Mouse (Mus musculus) intestine, embryonic 16.5 days (tissue): Measurements from ENCODE around the gene Gtf2e1. TPM values are rescaled to one million over a fixed set of nuclear protein-coding genes. Genes with fewer than 3 reads are reported as not detected.

Source experiments
- ATAC-seq: fragments of 200-750 bp; cut with Nextera tagmentation; 2 replicates; pipeline ENCODE4 v1.8.0; 2017; ENCODE audit warnings: moderate TSS enrichment, moderate library complexity
- H3K27ac ChIP-seq: fragments of 300-500 bp; sonication (generic); 2 replicates; pipeline ENCODE4 v1.5.1; 2014; ENCODE audit warnings: mild to moderate bottlenecking, low read length
- H3K27me3 ChIP-seq: fragments of 300-500 bp; sonication (generic); replicated peaks from 2 replicates; pipeline ENCODE4 v1.6.1; 2014; ENCODE audit warnings: low read length, control low read depth, mixed read lengths; ENCODE audit not compliant: control insufficient read depth, insufficient read depth
- H3K36me3 ChIP-seq: fragments of 300-500 bp; sonication (generic); 2 replicates; pipeline ENCODE4 v1.6.1; 2014; ENCODE audit warnings: low read length, control low read depth; ENCODE audit not compliant: control insufficient read depth, insufficient read depth
- H3K4me1 ChIP-seq: fragments of 300-500 bp; sonication (generic); 2 replicates; pipeline ENCODE4 v1.6.1; 2014; ENCODE audit warnings: low read length, control low read depth, mixed read lengths; ENCODE audit not compliant: control insufficient read depth, insufficient read depth
- H3K4me2 ChIP-seq: fragments of 300-500 bp; sonication (generic); 2 replicates; pipeline ENCODE4 v1.6.1; 2014; ENCODE audit warnings: low read depth, low read length, control low read depth
- H3K4me3 ChIP-seq: fragments of 300-500 bp; sonication (generic); 2 replicates; pipeline ENCODE4 v1.5.1; 2014; ENCODE audit warnings: mild to moderate bottlenecking, low read length
- H3K9ac ChIP-seq: fragments of 300-500 bp; sonication (generic); 2 replicates; pipeline ENCODE4 v1.6.1; 2014; ENCODE audit warnings: low read depth, low read length
- H3K9me3 ChIP-seq: fragments of 300-500 bp; sonication (generic); 2 replicates; pipeline ENCODE4 v1.6.1; 2016; ENCODE audit warnings: low read length, control low read depth; ENCODE audit not compliant: control insufficient read depth
- WGBS: fragments of 180-500 bp; shearing (Covaris S2); extraction: QIAGEN DNeasy Blood & Tissue Kit; methylation state at CpG from one replicate; pipeline ENCODE4 v1.1.7; 2014; 5-methylcytosine and 5-hydroxymethylcytosine counted together
- polyA plus RNA-seq: library from polyadenylated mRNA; unstranded; fragments of >200 nt; fragmentation: Nextera tagmentation; extraction: Ambion mirVana; gene quantifications from 2 replicates; pipeline ENCODE4 v1.2.1, GENCODE M21; 2015

Gene Gtf2e1
- polyA plus RNA-seq, 1 experiment from 2014 or later: 16.4 TPM

GRCm38 (mm10) chr16:37552824-37553223 is 13.2 kb upstream of the Gtf2e1 start:
- 92% methylated on average over 3 of the region's 3 CpGs for WGBS
- no peak overlapping the region for H3K4me3 ChIP-seq
- H3K27me3 ChIP-seq: no peaks in the 10 kb centered on the region

GRCm38 (mm10) chr16:37550981-37551380 is 11.4 kb upstream of the Gtf2e1 start:
- H3K4me1 ChIP-seq: no peaks in the 10 kb centered on the region
- H3K9ac ChIP-seq: no peak overlapping the region
- no peaks in the 10 kb centered on the region for H3K27me3 ChIP-seq
- no peak for ATAC-seq
- no peaks in the 10 kb centered on the region for H3K9me3 ChIP-seq
- WGBS: 87% methylated on average over 2 of the region's 2 CpGs
- no peak overlapping the region for H3K4me2 ChIP-seq
- no peak overlapping the region for H3K4me3 ChIP-seq
- no peaks in the 10 kb centered on the region for H3K36me3 ChIP-seq
- no peak overlapping the region for H3K27ac ChIP-seq

More at GRCm38 (mm10) chr16:37552824-37553223, 13.2 kb upstream of the Gtf2e1 start:
- no peak for ATAC-seq
- Histone ChIP-seq H3K4me2 (no peak overlapping the region), H3K9ac (no peak overlapping the region), H3K9me3 (no peaks in the 10 kb centered on the region), H3K4me1 (no peaks in the 10 kb centered on the region), H3K36me3 (peaks cover 9% of the 10 kb centered on the region), H3K27ac (no peak overlapping the region)

- no peak for ATAC-seq
- Histone ChIP-seq H3K36me3 (no peaks in the 10 kb centered on the region), H3K9ac (no peak overlapping the region), H3K27me3 (no peaks in the 10 kb centered on the region), H3K4me1 (no peaks in the 10 kb centered on the region), H3K4me2 (no peak overlapping the region), H3K9me3 (no peaks in the 10 kb centered on the region), H3K4me3 (no peak overlapping the region), H3K27ac (no peak overlapping the region)
- 66% methylated on average over 3 of the region's 3 CpGs for WGBS
Measured at GRCm38 (mm10) chr16:37550266-37550665, 10.7 kb upstream of the Gtf2e1 start.

- Histone ChIP-seq H3K27ac (no peak overlapping the region), H3K9me3 (no peaks in the 10 kb centered on the region), H3K4me1 (no peaks in the 10 kb centered on the region), H3K4me2 (no peak overlapping the region), H3K27me3 (no peaks in the 10 kb centered on the region), H3K36me3 (0 out of 2 replicates have a peak, but pooled peaks cover 2% of the 10 kb centered on the region), H3K4me3 (no peak overlapping the region), H3K9ac (no peak overlapping the region)
- 77% methylated on average over 5 of the region's 5 CpGs for WGBS
- no peak for ATAC-seq
Measured at GRCm38 (mm10) chr16:37546312-37546711, 6.7 kb upstream of the Gtf2e1 start.

GRCm38 (mm10) chr16:37540776-37541175 is 1.2 kb upstream of the Gtf2e1 start:
- ATAC-seq: no peak
- WGBS: 87% methylated on average over 6 of the region's 6 CpGs
- Histone ChIP-seq H3K4me2 (peak overlapping the region; percentile 63; the same call in 1 of the 2 replicates), H3K27ac (no peak overlapping the region), H3K4me1 (peaks cover 11% of the 10 kb centered on the region; the same call in 1 of the 2 replicates), H3K36me3 (0 out of 2 replicates have a peak, but pooled peaks cover 2% of the 10 kb centered on the region), H3K4me3 (peak overlapping the region; percentile 89; the same call in 1 of the 2 replicates), H3K27me3 (no peaks in the 10 kb centered on the region), H3K9ac (peak overlapping the region; percentile 93), H3K9me3 (no peaks in the 10 kb centered on the region)

- H3K27ac ChIP-seq: peak overlapping the region; percentile 57
- H3K4me3 ChIP-seq: peak overlapping the region; percentile 89
- no peaks in the 10 kb centered on the region for H3K9me3 ChIP-seq
- no peaks in the 10 kb centered on the region for H3K27me3 ChIP-seq
- peaks cover 11% of the 10 kb centered on the region; the same call in 1 of the 2 replicates for H3K4me1 ChIP-seq
- H3K36me3 ChIP-seq: 0 out of 2 replicates have a peak, but pooled peaks cover 2% of the 10 kb centered on the region
- H3K9ac ChIP-seq: peak overlapping the region; percentile 93
- peak; percentile 64 for ATAC-seq
- peak overlapping the region; percentile 65 for H3K4me2 ChIP-seq
- under 1% methylated on average over 22 of the region's 22 CpGs for WGBS
Measured at GRCm38 (mm10) chr16:37539240-37539610, 364 bp downstream of the Gtf2e1 start.

GRCm38 (mm10) chr16:37533369-37534068 is 6.1 kb downstream of the Gtf2e1 start:
- 65% methylated on average over 8 of the region's 8 CpGs for WGBS
- H3K9me3 ChIP-seq: no peaks in the 10 kb centered on the region
- peaks cover 2% of the 10 kb centered on the region; the same call in 1 of the 2 replicates for H3K4me1 ChIP-seq
- no peak overlapping the region for H3K4me3 ChIP-seq
- H3K27me3 ChIP-seq: no peaks in the 10 kb centered on the region
- no peak overlapping the region for H3K4me2 ChIP-seq
- peak; percentile 89 for ATAC-seq
- peak overlapping the region; percentile 33; the same call in 1 of the 2 replicates for H3K27ac ChIP-seq
- no peak overlapping the region for H3K9ac ChIP-seq
- H3K36me3 ChIP-seq: no peaks in the 10 kb centered on the region

- H3K4me2 ChIP-seq: no peak overlapping the region
- no peaks in the 10 kb centered on the region for H3K4me1 ChIP-seq
- WGBS: 89% methylated on average over 1 of the region's 1 CpGs
- H3K36me3 ChIP-seq: no peaks in the 10 kb centered on the region
- no peak overlapping the region for H3K27ac ChIP-seq
- no peak overlapping the region for H3K9ac ChIP-seq
- H3K9me3 ChIP-seq: no peaks in the 10 kb centered on the region
- no peaks in the 10 kb centered on the region for H3K27me3 ChIP-seq
- no peak overlapping the region for H3K4me3 ChIP-seq
- ATAC-seq: no peak
Measured at GRCm38 (mm10) chr16:37532046-37532445, 7.5 kb downstream of the Gtf2e1 start.

GRCm38 (mm10) chr16:37530170-37530569 is 9.4 kb downstream of the Gtf2e1 start:
- no peaks in the 10 kb centered on the region for H3K36me3 ChIP-seq
- no peak overlapping the region for H3K4me2 ChIP-seq
- H3K27me3 ChIP-seq: no peaks in the 10 kb centered on the region
- H3K9me3 ChIP-seq: no peaks in the 10 kb centered on the region
- ATAC-seq: no peak
- WGBS: 87% methylated on average over 6 of the region's 6 CpGs
- no peaks in the 10 kb centered on the region for H3K4me1 ChIP-seq
- no peak overlapping the region for H3K9ac ChIP-seq
- H3K4me3 ChIP-seq: no peak overlapping the region
- H3K27ac ChIP-seq: no peak overlapping the region
